Mouse (Mus musculus) heart, postnatal 25 days (tissue): Measurements from ENCODE around the gene Ifnar1. TPM values are rescaled to one million over a fixed set of nuclear protein-coding genes. Genes with fewer than 3 reads are reported as not detected.

Experiments used
- DNase-seq: peaks from one replicate; pipeline ENCODE4 v3.0.0; 2022; ENCODE audit warnings: low spot score
- intact Hi-C: fragments of 180-260 bp; cut with DNase I; formaldehyde crosslinking; loops from one replicate; pipeline ENCODE4 v1.15.1; 2025
- total RNA-seq, 2 experiments: library from RNA; stranded (reverse); gene quantifications; 2 replicates each; pipeline ENCODE4 v1.2.3; 2021

The Ifnar1 gene
- total RNA-seq, 2 experiments from 2014 or later = 30.5 to 39.7 TPM

DNA sequence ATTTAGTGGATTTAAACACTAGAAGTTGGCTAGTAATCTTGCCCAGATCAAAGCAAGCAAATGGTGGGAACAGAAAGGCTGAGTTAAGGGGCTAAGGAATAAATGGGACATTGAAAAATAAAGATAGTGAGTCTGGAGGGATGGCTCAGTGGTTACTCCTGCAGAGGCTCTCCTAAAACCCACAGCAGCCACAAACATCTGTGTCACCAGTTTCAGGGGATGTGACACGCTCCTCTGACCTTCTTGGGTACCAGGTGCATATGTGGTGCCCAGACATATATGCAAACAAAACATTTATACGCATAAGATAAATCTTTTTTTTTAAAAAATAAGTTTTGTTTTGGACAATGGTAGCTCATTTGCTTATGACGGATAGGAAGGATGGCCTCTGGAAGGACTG lies 25.6 kb upstream of the Ifnar1 start:
- intact Hi-C loops = no loop called here
- no peak for DNase-seq

DNA sequence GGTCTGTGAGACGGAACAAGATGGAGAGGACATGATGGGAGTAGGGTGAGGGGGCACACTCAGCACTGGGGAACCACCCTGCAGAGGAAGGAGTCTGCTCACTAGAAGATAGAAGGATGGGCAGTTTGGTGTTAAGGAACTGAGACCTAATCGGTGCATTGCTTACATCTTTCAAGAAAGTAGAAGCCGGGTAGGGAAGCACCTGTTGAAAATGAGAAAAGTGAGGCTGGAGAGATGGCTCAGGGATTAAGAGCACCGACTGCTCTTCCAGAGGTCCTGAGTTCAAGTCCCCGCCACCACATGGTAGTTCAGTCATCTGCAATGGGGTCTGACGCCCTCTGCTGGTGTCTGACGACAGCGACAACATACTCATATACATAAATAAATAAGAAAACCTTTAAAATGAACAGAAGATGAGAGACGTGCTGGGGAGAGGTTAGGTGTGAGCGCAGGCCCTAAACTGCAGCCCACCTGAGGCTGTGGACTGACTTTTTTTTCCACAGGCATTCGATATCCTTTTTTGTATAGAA lies 25.1 kb upstream of the Ifnar1 start:
- intact Hi-C loops = loop anchor here (5.0 kb wide), 1 partner anchor 98 kb away; no protein-coding TSS in a partner anchor

GRCm38 (mm10) chr16:91461066-91461638 lies 23.9 kb upstream of the Ifnar1 start:
- intact Hi-C loops = loop anchor here (5.0 kb wide), 1 partner anchor 99 kb away; no protein-coding TSS in a partner anchor
- DNase-seq = no peak

More for the DNA sequence above, 25.1 kb upstream of the Ifnar1 start:
- no peak for DNase-seq

GRCm38 (mm10) chr16:91461773-91462181 lies 23.3 kb upstream of the Ifnar1 start:
- no peak for DNase-seq
- intact Hi-C loops = loop anchor here (5.0 kb wide), 1 partner anchor 99 kb away; no protein-coding TSS in a partner anchor

GRCm38 (mm10) chr16:91462644-91463043 lies 22.4 kb upstream of the Ifnar1 start:
- intact Hi-C loops = loop anchor here (5.0 kb wide), 1 partner anchor 100 kb away; no protein-coding TSS in a partner anchor

DNA sequence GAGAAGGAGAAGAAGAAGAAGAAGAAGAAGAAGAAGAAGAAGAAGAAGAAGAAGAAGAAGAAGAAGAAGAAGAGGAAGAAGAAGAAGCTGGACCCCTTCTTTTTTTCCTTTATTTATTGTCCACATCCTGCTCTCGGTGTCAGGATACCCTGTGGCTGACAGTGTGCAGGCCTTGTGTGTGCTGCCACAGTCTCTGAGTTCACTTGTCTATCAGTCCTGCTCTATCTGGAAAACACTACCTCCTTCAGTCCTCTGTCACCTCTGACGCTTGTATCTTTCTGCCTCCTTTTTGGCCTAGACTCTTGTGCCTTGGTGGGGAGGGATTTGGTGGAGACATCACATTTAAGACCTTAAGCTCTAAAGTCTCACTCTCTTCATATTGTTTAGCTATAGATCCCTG lies 21.6 kb upstream of the Ifnar1 start:
- DNase-seq = no peak
- intact Hi-C loops = loop anchor here (5.0 kb wide), 1 partner anchor 101 kb away; no protein-coding TSS in a partner anchor

More at GRCm38 (mm10) chr16:91462644-91463043, 22.4 kb upstream of the Ifnar1 start:
- DNase-seq = no peak

DNA sequence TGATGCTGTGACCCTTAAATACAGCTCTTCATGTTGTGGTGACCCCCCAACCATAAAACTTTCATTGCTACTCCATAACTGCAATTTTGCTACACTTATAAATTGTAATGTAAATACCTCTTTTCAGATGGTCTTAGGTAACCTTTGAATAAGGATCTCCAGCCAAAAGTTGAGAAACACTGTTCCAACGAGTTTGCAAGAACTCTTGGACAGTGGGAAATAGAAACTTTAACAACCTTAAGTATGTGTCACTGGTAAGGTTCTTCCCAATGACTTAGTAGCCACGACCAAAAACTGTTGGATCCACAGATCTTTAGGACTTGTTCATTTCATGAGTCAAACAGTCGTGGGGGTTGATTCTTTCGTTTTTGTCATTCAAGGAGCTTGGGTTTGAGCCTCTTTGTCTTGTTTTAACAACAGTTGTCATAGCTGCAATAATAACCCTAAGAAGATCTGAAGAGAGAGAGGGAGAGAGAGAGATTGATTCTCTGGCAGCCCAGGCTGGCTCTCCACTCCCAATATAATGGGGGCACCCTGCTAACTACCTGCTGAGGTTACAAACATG lies 21.1 kb upstream of the Ifnar1 start:
- DNase-seq = no peak
- intact Hi-C loops = loop anchor here (2.0 to 5.0 kb wide), 2 partner anchors 21 to 102 kb away; partner anchors contain the start of gene Ifnar1

DNA sequence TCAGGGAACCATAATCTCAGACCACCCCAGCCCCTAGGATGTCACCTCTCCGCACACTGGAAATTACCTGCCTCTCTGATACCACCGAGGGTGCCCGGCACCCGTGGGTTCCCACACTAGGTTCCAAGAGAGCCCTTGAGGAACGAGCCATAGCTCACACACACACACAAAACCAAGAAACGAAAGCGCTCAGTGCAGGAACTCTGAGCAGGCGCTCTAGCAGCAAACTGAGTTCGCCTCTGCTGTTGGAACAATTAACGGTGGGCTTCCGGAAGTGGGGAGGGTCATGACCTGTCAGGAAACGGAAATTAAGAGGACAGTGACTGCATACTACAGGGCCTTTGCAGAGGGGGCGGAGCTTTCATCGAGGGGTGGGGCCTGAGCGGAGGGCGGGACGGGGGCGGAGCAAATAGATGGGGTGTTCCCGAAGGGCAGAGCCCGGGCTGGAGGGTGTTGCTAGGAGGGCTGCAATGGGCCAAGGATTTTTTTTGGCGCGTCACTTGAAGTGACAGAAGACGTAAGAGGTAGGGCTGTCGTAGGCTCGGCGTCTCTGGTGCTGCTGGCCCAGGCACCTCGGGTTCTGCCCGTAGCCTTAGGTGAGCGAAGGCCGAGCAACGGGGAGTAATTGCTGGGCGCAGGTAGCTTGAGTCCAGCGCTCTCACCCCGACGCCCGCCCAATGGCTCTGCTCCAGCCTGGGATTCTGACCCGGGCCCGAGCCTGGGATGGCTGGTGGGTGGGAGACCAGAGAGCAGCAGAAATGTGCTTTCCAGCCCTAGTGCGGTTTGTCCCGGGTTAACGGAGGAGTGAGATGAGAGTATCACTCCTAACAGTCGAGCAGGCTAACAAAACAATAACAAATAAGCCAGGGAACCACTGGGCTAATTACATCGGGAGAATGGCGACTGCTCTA lies 20.2 kb upstream of the Ifnar1 start:
- intact Hi-C loops = loop anchor here (2.0 to 5.0 kb wide), 2 partner anchors 20 to 103 kb away; partner anchors contain the start of gene Ifnar1
- peak; percentile 79 for DNase-seq

DNA sequence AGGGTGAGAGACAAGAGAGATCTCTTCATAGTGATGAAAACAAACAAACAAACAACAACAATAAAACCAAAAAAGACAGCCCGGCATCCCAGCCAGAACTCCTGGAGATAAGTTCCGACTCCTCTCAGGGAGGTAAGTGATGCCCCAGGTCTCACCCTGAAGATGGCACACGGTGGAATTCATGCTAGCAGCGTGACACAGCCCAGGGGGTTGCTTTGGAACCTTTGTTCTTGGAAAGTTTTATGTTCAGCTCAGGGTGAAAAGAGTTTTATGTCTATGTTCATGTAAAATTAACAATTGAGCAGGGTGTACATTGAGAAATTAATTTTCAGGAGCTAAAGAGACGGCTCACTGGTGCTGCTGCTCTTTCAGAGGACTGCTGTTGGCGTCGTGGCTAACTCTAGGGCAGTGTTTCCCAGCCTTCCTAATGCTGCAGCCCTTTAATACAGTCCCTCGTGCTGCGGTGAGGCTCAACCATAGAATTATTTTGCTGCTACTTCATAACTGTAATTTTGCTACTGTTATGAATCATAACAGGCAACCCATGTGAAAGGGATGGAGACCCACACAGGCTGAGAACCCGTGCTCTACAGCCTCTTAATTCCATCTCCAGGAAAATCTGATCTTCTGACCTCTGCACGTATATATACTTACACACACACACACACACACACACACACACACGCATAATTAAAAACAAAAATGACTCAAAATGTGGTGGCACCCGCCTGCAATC lies 19.4 kb upstream of the Ifnar1 start:
- intact Hi-C loops = loop anchor here (2.0 kb wide), 1 partner anchor 19 kb away; the partner anchor contains the start of gene Ifnar1
- DNase-seq = no peak

- intact Hi-C loops = no loop called here
- DNase-seq = no peak
These were observed 18.5 kb upstream of the Ifnar1 start for GRCm38 (mm10) chr16:91466566-91466965.

- intact Hi-C loops = no loop called here
- DNase-seq = no peak
These were observed 14.6 kb upstream of the Ifnar1 start for GRCm38 (mm10) chr16:91470470-91470869.

GRCm38 (mm10) chr16:91471481-91471880 lies 13.6 kb upstream of the Ifnar1 start:
- DNase-seq = no peak
- intact Hi-C loops = no loop called here

GRCm38 (mm10) chr16:91475753-91476152 lies 9.3 kb upstream of the Ifnar1 start:
- intact Hi-C loops = no loop called here
- DNase-seq = no peak

- no peak for DNase-seq
- intact Hi-C loops = no loop called here
These were observed 7.0 kb upstream of the Ifnar1 start for GRCm38 (mm10) chr16:91478067-91478466.

DNA sequence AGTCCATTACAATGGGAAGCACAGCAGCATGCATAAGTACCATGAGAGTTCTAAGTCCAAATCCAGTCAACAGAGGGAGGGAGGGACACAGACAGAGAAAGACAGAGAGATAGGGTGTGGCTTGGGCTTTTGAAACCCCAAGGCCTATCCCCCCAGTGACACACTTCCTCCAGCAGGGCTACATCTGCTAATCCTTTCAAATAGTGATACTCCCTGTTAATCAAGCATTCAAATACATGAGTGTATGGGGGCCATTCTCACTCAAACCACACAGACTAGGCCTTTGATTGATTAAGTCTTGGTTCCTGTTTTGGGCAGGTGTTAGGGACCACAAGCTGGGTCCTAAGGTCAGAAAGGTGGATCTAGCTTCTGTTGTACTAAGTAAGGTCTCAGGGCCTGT lies 4.5 kb upstream of the Ifnar1 start:
- intact Hi-C loops = no loop called here
- no peak for DNase-seq

GRCm38 (mm10) chr16:91484387-91484786 lies 651 bp upstream of the Ifnar1 start:
- DNase-seq = no peak
- intact Hi-C loops = loop anchor here (2.0 kb wide), 2 partner anchors 20 to 78 kb away; partner anchors contain the start of gene Il10rb

GRCm38 (mm10) chr16:91485841-91486240 lies 803 bp downstream of the Ifnar1 start:
- DNase-seq = no peak
- intact Hi-C loops = loop anchor here (2.0 kb wide), 2 partner anchors 21 to 79 kb away; partner anchors contain the start of gene Il10rb

DNA sequence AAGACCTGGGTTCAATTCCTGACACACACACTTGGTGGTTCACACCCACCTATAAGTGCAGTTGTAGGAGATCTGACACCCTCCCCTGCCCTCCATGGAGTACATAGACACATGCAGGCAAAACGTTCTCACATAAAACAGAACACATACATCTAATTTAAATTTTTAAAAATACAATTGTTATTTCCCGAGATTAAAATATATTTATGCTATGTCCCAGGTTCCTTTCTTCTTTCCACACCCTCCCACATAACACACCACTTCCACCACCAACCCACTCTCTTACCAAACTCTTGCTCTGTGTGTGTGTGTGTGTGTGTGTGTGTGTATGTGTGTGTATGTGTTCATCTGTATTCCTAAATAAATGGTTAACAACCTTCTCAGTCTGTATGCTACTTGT lies 3.0 kb downstream of the Ifnar1 start:
- DNase-seq = no peak
- intact Hi-C loops = no loop called here

DNA sequence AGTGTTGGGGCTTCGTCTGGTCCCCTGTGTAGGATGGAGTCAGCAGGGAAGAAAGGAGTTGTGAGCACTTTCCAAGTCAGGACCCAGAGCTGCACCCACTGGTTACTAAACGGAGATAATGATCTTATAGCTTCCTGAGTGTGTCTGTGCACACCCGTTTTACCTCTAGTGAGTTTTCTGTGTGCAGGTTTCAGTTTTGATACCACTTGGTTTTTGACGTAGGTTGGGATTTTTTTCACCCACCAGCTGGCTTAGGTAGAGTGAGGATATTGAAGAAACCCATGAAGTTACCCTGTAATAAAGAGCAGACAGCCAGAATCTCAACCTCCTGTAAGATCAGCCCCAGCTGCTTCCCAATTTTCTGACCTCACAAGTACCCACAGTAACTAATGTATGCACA lies 5.9 kb downstream of the Ifnar1 start:
- intact Hi-C loops = no loop called here

More for the DNA sequence above, 5.9 kb downstream of the Ifnar1 start:
- no peak for DNase-seq
